Mouse (Mus musculus): ENCODE measurements around the gene Fam181b. TPM values are rescaled to one million over a fixed set of nuclear protein-coding genes. Genes with fewer than 3 reads are reported as not detected.

Fam181b gene
- polyA plus RNA-seq, 1 experiment from 2014 or later: 5.1 TPM

DNA sequence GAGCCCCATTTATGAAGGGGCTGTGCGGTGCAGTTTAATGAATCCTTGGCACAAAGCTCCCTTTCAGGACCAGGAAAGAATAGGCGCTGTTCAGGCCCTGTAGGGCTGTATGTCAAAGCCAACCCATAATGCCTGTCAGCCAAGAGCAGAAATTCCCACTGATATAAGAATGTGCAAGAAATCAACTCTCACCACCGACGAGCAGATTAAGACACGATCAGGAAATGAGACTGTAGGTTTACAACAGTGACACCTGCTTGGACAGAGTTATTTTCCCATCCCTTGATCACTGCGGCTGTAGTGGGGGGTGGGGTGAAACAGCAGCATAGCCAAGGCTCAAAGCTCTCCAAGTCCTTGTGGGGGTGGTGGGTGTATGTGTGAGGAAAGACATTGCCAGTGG is 17.5 kb upstream of the Fam181b start:
- no peak overlapping the region for H3K9ac ChIP-seq (replicated peaks; ENCODE audit: low read depth, low read length)
- H3K4me3 ChIP-seq (ENCODE audit: low read depth, low read length): no peak overlapping the region
- no peak; the same call in 1 of the 2 replicates for ATAC-seq (ENCODE audit: insufficient number of reproducible peaks, insufficient read depth, low FRiP score, low read depth)
- H3K27ac ChIP-seq (ENCODE audit: low read length): no peak overlapping the region
- no peaks in the 10 kb centered on the region for H3K36me3 ChIP-seq (ENCODE audit: control insufficient read depth, insufficient read depth, low read length)
- H3K27me3 ChIP-seq (ENCODE audit: control insufficient read depth, insufficient read depth, low read length): no peaks in the 10 kb centered on the region
- H3K9me3 ChIP-seq (ENCODE audit: control insufficient read depth, low read depth, low read length): no peaks in the 10 kb centered on the region
- no peak overlapping the region for H3K4me2 ChIP-seq (replicated peaks; ENCODE audit: low read depth, low read length)
- 49% methylated on average over 6 of the region's 6 CpGs for WGBS
- no peaks in the 10 kb centered on the region for H3K4me1 ChIP-seq (ENCODE audit: control insufficient read depth, insufficient read depth, low read length)

DNA sequence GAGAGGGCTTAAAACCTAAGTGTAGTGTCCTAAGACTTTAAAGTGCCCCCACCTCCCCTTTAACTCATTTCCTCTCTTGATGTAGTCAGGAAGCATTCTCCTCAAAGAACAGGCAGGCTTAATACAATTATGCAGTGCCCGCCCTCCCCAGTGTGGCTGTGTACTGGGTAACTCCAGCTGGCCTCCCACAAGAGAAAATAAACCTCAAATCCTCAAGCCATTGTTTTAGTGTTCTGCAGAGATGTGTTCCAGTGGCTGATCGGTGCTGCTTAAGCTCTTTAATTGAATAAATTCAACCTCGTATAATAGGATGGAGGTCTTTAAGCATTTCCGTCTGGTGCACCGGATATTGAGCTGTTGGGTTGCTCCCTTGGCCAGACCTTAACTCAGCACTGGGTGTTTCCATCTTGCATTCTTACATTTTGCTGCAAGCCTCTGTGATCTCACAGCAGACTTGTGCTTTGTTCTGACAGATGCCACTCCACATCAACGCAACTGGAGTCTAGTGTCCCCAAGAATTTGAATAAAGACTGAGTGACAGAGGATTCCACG is 12.1 kb upstream of the Fam181b start:
- WGBS: 70% methylated on average over 7 of the region's 7 CpGs

DNA sequence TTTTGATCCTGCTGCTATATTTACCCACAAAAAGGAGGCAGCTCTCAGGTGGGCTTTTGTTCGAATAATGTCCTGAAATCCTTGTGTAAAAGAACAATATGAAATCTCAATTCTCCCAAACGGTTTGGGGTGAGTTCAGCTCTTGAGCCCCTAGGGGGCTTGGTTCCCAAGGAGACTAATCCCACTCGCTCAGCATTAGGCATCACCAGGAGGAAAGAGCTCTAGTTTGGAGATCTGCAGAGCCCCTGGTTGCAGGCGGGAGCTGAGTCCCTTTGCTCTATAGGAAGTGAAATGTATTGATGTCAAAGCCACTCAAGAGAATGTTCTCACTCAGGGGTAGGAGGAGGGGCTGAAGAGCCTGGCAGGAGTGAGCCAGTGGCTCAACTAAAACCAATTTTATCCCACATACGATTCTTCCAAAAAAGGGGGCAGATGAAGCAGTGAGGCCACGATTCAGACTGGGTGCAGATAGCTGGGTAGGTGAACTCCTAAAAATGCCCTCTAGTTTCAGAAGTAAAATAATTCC is 3.2 kb upstream of the Fam181b start:
- no peaks in the 10 kb centered on the region for H3K36me3 ChIP-seq (ENCODE audit: control insufficient read depth, insufficient read depth, low read length)
- no peak overlapping the region for H3K27ac ChIP-seq (ENCODE audit: low read length)
- no peaks in the 10 kb centered on the region for H3K27me3 ChIP-seq (ENCODE audit: control insufficient read depth, insufficient read depth, low read length)
- no peak overlapping the region for H3K4me3 ChIP-seq (ENCODE audit: low read depth, low read length)
- H3K9me3 ChIP-seq (ENCODE audit: control insufficient read depth, low read depth, low read length): no peaks in the 10 kb centered on the region
- no peak overlapping the region for H3K4me2 ChIP-seq (replicated peaks; ENCODE audit: low read depth, low read length)
- 0 out of 2 replicates have a peak, but pooled peaks cover 3% of the 10 kb centered on the region for H3K4me1 ChIP-seq (ENCODE audit: control insufficient read depth, insufficient read depth, low read length)
- H3K9ac ChIP-seq (replicated peaks; ENCODE audit: low read depth, low read length): no peak overlapping the region
- WGBS: 16% methylated on average over 6 of the region's 6 CpGs
- ATAC-seq (ENCODE audit: insufficient number of reproducible peaks, insufficient read depth, low FRiP score, low read depth): no peak

More for the DNA sequence above, 12.1 kb upstream of the Fam181b start:
- H3K9me3 ChIP-seq (ENCODE audit: control insufficient read depth, low read depth, low read length): no peaks in the 10 kb centered on the region
- H3K4me1 ChIP-seq (ENCODE audit: control insufficient read depth, insufficient read depth, low read length): no peaks in the 10 kb centered on the region
- no peaks in the 10 kb centered on the region for H3K27me3 ChIP-seq (ENCODE audit: control insufficient read depth, insufficient read depth, low read length)
- no peak overlapping the region for H3K4me2 ChIP-seq (replicated peaks; ENCODE audit: low read depth, low read length)
- H3K4me3 ChIP-seq (ENCODE audit: low read depth, low read length): no peak overlapping the region
- no peak overlapping the region for H3K9ac ChIP-seq (replicated peaks; ENCODE audit: low read depth, low read length)
- no peak overlapping the region for H3K27ac ChIP-seq (ENCODE audit: low read length)
- H3K36me3 ChIP-seq (ENCODE audit: control insufficient read depth, insufficient read depth, low read length): no peaks in the 10 kb centered on the region
- ATAC-seq (ENCODE audit: insufficient number of reproducible peaks, insufficient read depth, low FRiP score, low read depth): no peak

DNA sequence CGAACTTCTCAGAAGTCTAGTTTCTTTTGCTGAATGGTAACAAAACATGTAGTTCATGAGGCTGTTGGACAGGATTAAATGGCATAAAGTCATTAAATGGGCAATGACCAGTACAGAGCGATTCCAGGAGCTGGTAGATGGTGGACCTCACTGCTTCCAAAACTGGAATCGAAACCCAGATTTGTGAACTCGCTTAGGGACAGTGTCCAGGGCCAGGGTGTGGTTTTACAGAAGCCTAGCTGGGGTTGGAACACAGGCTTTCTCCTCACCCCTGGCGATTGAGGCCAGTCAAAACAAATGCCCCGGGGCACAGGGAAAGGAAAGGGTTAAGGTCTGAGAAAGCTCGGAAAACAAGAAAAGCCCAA is 263 bp upstream of the Fam181b start:
- no peaks in the 10 kb centered on the region for H3K36me3 ChIP-seq (ENCODE audit: control insufficient read depth, insufficient read depth, low read length)
- peak overlapping the region; percentile 91 for H3K4me2 ChIP-seq (replicated peaks; ENCODE audit: low read depth, low read length)
- H3K27me3 ChIP-seq (ENCODE audit: control insufficient read depth, insufficient read depth, low read length): no peaks in the 10 kb centered on the region
- peak overlapping the region; percentile 59 for H3K4me3 ChIP-seq (ENCODE audit: low read depth, low read length)
- 27% methylated on average over 7 of the region's 7 CpGs for WGBS
- 0 out of 2 replicates have a peak, but pooled peaks cover 3% of the 10 kb centered on the region for H3K4me1 ChIP-seq (ENCODE audit: control insufficient read depth, insufficient read depth, low read length)
- peak overlapping the region; percentile 45; the same call in 1 of the 2 replicates for H3K9ac ChIP-seq (replicated peaks; ENCODE audit: low read depth, low read length)
- H3K27ac ChIP-seq (ENCODE audit: low read length): no peak overlapping the region
- ATAC-seq (ENCODE audit: insufficient number of reproducible peaks, insufficient read depth, low FRiP score, low read depth): peak; percentile 12; the same call in 1 of the 2 replicates
- no peaks in the 10 kb centered on the region for H3K9me3 ChIP-seq (ENCODE audit: control insufficient read depth, low read depth, low read length)

DNA sequence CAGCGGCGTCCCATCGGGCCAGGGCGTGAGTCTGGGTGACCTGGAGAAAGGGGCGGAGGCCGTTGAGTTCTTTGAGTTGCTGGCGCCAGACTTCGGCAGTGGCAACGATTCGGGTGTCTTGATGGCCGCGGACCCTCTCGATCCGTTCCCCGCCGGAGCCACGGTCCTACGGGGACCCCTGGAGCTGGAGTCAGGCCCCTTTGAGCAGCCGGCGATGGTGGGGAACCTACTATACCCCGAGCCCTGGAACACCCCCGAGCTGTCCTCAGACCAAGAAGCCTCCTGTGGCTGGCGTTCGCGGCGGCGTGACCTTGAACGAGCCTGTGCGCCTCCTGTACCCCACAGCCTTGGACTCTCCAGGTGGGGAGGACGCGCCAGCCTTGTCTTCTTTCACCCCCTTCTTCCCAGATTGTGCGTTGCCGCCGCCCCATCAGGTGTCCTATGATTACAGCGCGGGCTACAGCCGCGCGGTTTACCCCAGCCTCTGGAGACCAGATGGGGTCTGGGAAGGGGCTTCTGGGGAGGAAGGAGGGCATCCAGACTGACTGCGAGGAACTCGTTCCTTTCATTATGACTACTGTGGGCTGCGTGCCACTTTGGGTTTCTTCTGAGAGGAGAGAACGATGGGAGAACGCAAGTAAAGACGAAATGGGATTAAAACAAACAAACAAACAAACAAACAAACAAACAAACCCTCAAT is 1.2 kb downstream of the Fam181b start:
- H3K9me3 ChIP-seq (ENCODE audit: control insufficient read depth, low read depth, low read length): no peaks in the 10 kb centered on the region
- peak overlapping the region; percentile 91 for H3K4me2 ChIP-seq (replicated peaks; ENCODE audit: low read depth, low read length)
- WGBS: 1% methylated on average over 45 of the region's 45 CpGs
- H3K36me3 ChIP-seq (ENCODE audit: control insufficient read depth, insufficient read depth, low read length): no peaks in the 10 kb centered on the region
- peak overlapping the region; percentile 59 for H3K4me3 ChIP-seq (ENCODE audit: low read depth, low read length)
- 0 out of 2 replicates have a peak, but pooled peaks cover 3% of the 10 kb centered on the region for H3K4me1 ChIP-seq (ENCODE audit: control insufficient read depth, insufficient read depth, low read length)
- peak overlapping the region; percentile 45; the same call in 1 of the 2 replicates for H3K9ac ChIP-seq (replicated peaks; ENCODE audit: low read depth, low read length)
- no peaks in the 10 kb centered on the region for H3K27me3 ChIP-seq (ENCODE audit: control insufficient read depth, insufficient read depth, low read length)
- H3K27ac ChIP-seq (ENCODE audit: low read length): no peak overlapping the region
- ATAC-seq (ENCODE audit: insufficient number of reproducible peaks, insufficient read depth, low FRiP score, low read depth): peak; percentile 11; the same call in 1 of the 2 replicates

DNA sequence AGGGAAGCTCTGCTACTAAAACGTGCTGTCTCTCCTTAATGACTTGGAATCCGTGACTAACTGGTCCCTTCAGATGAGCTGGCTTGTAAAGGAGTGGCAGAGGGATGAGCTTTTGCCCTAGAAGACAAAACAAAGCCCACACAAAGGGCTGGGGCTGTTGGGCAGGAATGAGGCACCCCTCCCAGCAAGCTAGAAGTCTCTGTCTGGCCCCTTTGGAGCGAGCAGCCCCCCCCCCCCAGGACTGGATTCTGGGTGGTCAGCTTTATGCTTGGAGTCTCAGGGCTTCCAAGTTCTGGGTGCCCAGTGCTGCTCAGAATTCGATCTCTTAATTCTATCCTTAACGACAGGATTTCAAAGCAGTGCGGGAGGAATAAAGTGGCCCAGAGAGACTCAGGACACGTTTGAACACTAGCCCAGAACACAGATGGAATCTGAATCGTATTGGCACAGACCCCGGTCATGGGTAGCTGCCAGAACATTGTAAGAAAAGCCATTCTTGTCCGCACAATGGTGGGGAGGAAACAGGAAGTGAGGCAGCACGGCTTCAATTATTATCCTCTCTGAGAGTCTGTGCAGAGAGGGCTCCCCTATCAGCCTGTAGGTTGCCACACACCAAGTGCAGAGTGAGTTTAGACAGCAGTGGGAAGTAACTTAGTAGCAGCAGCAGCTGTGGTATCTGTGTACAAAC is 13.8 kb downstream of the Fam181b start:
- Histone ChIP-seq H3K9ac (replicated peaks; ENCODE audit: low read depth, low read length) (no peak overlapping the region), H3K27ac (ENCODE audit: low read length) (no peak overlapping the region), H3K4me3 (ENCODE audit: low read depth, low read length) (no peak overlapping the region), H3K36me3 (ENCODE audit: control insufficient read depth, insufficient read depth, low read length) (no peaks in the 10 kb centered on the region), H3K9me3 (ENCODE audit: control insufficient read depth, low read depth, low read length) (no peaks in the 10 kb centered on the region), H3K4me1 (ENCODE audit: control insufficient read depth, insufficient read depth, low read length) (no peaks in the 10 kb centered on the region), H3K4me2 (replicated peaks; ENCODE audit: low read depth, low read length) (no peak overlapping the region), H3K27me3 (ENCODE audit: control insufficient read depth, insufficient read depth, low read length) (no peaks in the 10 kb centered on the region)
- peak; percentile 54; the same call in 1 of the 2 replicates for ATAC-seq (ENCODE audit: insufficient number of reproducible peaks, insufficient read depth, low FRiP score, low read depth)
- 44% methylated on average over 11 of the region's 11 CpGs for WGBS

DNA sequence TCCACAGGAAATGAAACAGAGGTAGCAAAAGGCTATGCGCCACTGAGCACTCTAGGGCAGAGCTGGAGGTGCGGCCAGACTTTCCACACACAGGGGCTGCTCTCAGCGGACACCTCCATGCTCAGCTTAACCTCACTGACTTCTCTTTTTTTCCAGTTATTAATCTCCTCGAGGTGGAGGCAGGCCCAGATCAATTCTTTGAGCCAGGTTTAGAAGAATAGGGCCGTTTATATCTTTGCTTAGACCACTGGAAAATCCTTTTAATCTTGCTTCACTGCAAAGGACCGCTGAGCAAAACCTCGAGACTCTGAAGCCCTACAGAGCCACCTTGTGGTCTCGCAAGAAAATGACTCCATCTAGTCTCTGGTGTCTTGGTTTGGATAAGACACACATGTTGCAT is 15.8 kb downstream of the Fam181b start:
- Histone ChIP-seq H3K9me3 (ENCODE audit: control insufficient read depth, low read depth, low read length) (no peaks in the 10 kb centered on the region), H3K27me3 (ENCODE audit: control insufficient read depth, insufficient read depth, low read length) (no peaks in the 10 kb centered on the region), H3K36me3 (ENCODE audit: control insufficient read depth, insufficient read depth, low read length) (no peaks in the 10 kb centered on the region), H3K27ac (ENCODE audit: low read length) (no peak overlapping the region), H3K9ac (replicated peaks; ENCODE audit: low read depth, low read length) (no peak overlapping the region), H3K4me2 (replicated peaks; ENCODE audit: low read depth, low read length) (peak overlapping the region; percentile 29; the same call in 1 of the 2 replicates), H3K4me1 (ENCODE audit: control insufficient read depth, insufficient read depth, low read length) (no peaks in the 10 kb centered on the region), H3K4me3 (ENCODE audit: low read depth, low read length) (no peak overlapping the region)
- peak; percentile 81; the same call in 1 of the 2 replicates for ATAC-seq (ENCODE audit: insufficient number of reproducible peaks, insufficient read depth, low FRiP score, low read depth)
- 4% methylated on average over 8 of the region's 8 CpGs for WGBS

DNA sequence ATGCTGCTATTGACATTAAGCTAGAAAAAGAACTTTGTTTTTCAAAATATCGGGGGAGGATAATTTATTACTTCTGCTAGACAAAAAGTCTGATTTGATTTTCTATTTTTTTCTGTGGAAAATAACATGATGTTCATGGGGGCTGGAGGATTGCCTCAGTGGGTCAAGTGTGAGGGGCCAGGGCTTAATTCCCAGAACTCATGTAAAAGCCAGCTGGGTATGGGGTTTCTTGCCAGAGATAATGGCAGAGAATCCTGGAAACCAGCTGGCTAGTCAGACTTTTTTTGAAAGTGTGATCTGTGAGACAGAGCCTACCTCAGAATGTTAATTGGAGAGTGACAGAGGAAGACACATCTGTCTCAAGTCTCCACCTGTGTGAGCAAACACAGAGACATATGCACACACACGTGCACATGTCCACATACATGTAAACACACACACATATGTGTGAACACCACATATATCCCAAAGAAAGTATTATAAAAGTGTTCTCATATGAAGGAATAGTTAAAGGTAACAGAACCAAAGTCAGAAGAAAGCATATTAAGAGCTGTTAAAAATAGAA is 25.2 kb downstream of the Fam181b start:
- Histone ChIP-seq H3K36me3 (ENCODE audit: control insufficient read depth, insufficient read depth, low read length) (no peaks in the 10 kb centered on the region), H3K9ac (replicated peaks; ENCODE audit: low read depth, low read length) (no peak overlapping the region), H3K4me3 (ENCODE audit: low read depth, low read length) (no peak overlapping the region), H3K27me3 (ENCODE audit: control insufficient read depth, insufficient read depth, low read length) (no peaks in the 10 kb centered on the region), H3K4me1 (ENCODE audit: control insufficient read depth, insufficient read depth, low read length) (no peaks in the 10 kb centered on the region), H3K9me3 (ENCODE audit: control insufficient read depth, low read depth, low read length) (no peaks in the 10 kb centered on the region), H3K27ac (ENCODE audit: low read length) (no peak overlapping the region), H3K4me2 (replicated peaks; ENCODE audit: low read depth, low read length) (no peak overlapping the region)
- 77% methylated on average over 2 of the region's 2 CpGs for WGBS
- ATAC-seq (ENCODE audit: insufficient number of reproducible peaks, insufficient read depth, low FRiP score, low read depth): no peak
